Mouse (Mus musculus): Measurements from ENCODE around the gene Ddn.

The Ddn gene

GRCm38 (mm10) chr15:98804054-98804453, 5.2 kb downstream of the Ddn start:
- in situ Hi-C loops (cut with MboI; ENCODE audit: unreplicated experiment in 2 of 2), result loop anchor here (5.0 to 10.0 kb wide), 4 partner anchors 137 to 289 kb away; partner anchors contain the start of genes 4930415O20Rik (in 1 of the 2), Ccnt1 (in 1 of the 2) and Ddx23 (in 1 of the 2)

GRCm38 (mm10) chr15:98802926-98803325, 6.4 kb downstream of the Ddn start:
- in situ Hi-C loops (cut with MboI; ENCODE audit: unreplicated experiment in 2 of 2), result loop anchor here (5.0 to 10.0 kb wide), 4 partner anchors 136 to 288 kb away; partner anchors contain the start of genes 4930415O20Rik (in 1 of the 2), Ccnt1 (in 1 of the 2) and Ddx23 (in 1 of the 2)

GRCm38 (mm10) chr15:98799396-98799795, 9.9 kb downstream of the Ddn start:
- in situ Hi-C loops (cut with MboI; ENCODE audit: unreplicated experiment in 2 of 2), result no loop called here

GRCm38 (mm10) chr15:98798903-98799302, 10.4 kb downstream of the Ddn start:
- in situ Hi-C loops (cut with MboI; ENCODE audit: unreplicated experiment in 2 of 2), result no loop called here

GRCm38 (mm10) chr15:98797835-98798492, 11.3 kb downstream of the Ddn start:
- in situ Hi-C loops (cut with MboI; ENCODE audit: unreplicated experiment in 2 of 2), result no loop called here

GRCm38 (mm10) chr15:98796803-98797595, 12.3 kb downstream of the Ddn start:
- in situ Hi-C loops (cut with MboI; ENCODE audit: unreplicated experiment in 2 of 2), result no loop called here

- in situ Hi-C loops (cut with MboI; ENCODE audit: unreplicated experiment in 2 of 2), result no loop called here
Measured at GRCm38 (mm10) chr15:98793141-98793698, 16.1 kb downstream of the Ddn start.

GRCm38 (mm10) chr15:98792233-98793020, 16.9 kb downstream of the Ddn start:
- in situ Hi-C loops (cut with MboI; ENCODE audit: unreplicated experiment in 2 of 2), result no loop called here

GRCm38 (mm10) chr15:98791771-98792170, 17.5 kb downstream of the Ddn start:
- in situ Hi-C loops (cut with MboI; ENCODE audit: unreplicated experiment in 2 of 2), result no loop called here

- in situ Hi-C loops (cut with MboI; ENCODE audit: unreplicated experiment in 2 of 2), result no loop called here
Measured at GRCm38 (mm10) chr15:98791221-98791620, 18.1 kb downstream of the Ddn start.

- in situ Hi-C loops (cut with MboI; ENCODE audit: unreplicated experiment in 2 of 2), result no loop called here
Measured at GRCm38 (mm10) chr15:98790761-98791160, 18.5 kb downstream of the Ddn start.

- in situ Hi-C loops (cut with MboI; ENCODE audit: unreplicated experiment in 2 of 2), result loop anchor here in 1 of 2 experiments (5.0 kb wide), 1 partner anchor 78 kb away; no protein-coding TSS in a partner anchor
Measured at GRCm38 (mm10) chr15:98789661-98790535, 19.4 kb downstream of the Ddn start, which contains the start of gene Wnt1. TSS of gene Wnt1 (plus strand) at chr15:98789857.

GRCm38 (mm10) chr15:98788972-98789660, 20.2 kb downstream of the Ddn start:
- in situ Hi-C loops (cut with MboI; ENCODE audit: unreplicated experiment in 2 of 2), result loop anchor here in 1 of 2 experiments (5.0 kb wide), 1 partner anchor 77 kb away; no protein-coding TSS in a partner anchor

- in situ Hi-C loops (cut with MboI; ENCODE audit: unreplicated experiment in 2 of 2), result loop anchor here in 1 of 2 experiments (5.0 kb wide), 1 partner anchor 76 kb away; no protein-coding TSS in a partner anchor
Measured at GRCm38 (mm10) chr15:98787930-98788329, 21.4 kb downstream of the Ddn start.

GRCm38 (mm10) chr15:98785744-98786143, 23.5 kb downstream of the Ddn start:
- in situ Hi-C loops (cut with MboI; ENCODE audit: unreplicated experiment in 2 of 2), result loop anchor here in 1 of 2 experiments (5.0 kb wide), 1 partner anchor 73 kb away; no protein-coding TSS in a partner anchor

- in situ Hi-C loops (cut with MboI; ENCODE audit: unreplicated experiment in 2 of 2), result no loop called here
Measured at GRCm38 (mm10) chr15:98781166-98781565, 28.1 kb downstream of the Ddn start.

- in situ Hi-C loops (cut with MboI; ENCODE audit: unreplicated experiment in 2 of 2), result no loop called here
Measured at GRCm38 (mm10) chr15:98780573-98780972, 28.7 kb downstream of the Ddn start.

- in situ Hi-C loops (cut with MboI; ENCODE audit: unreplicated experiment in 2 of 2), result no loop called here
Measured at GRCm38 (mm10) chr15:98780075-98780474, 29.2 kb downstream of the Ddn start.

- in situ Hi-C loops (cut with MboI; ENCODE audit: unreplicated experiment in 2 of 2), result no loop called here
Measured at GRCm38 (mm10) chr15:98778806-98779205, 30.5 kb downstream of the Ddn start.

Measured in v-Abl transformed pro-B cells (cell line).